Mouse (Mus musculus): ENCODE measurements around the gene Hipk3.

GRCm38 (mm10) chr2:104457106-104457505 is 37.1 kb downstream of the Hipk3 start:
- TF ChIP-seq CTCF (IDR thresholded peaks at IDR 0.05; ENCODE audit: borderline replicate concordance, insufficient read depth, low read length), result no peak
- no peak for TF ChIP-seq POLR2A (IDR thresholded peaks at IDR 0.05; ENCODE audit: low read depth, low read length)
